Mouse (Mus musculus) heart, postnatal 10 days (tissue): ENCODE measurements around the gene Erg. TPM values are rescaled to one million over a fixed set of nuclear protein-coding genes. Genes with fewer than 3 reads are reported as not detected.

ENCODE experiments used
- DNase-seq, 2 experiments: peaks; one replicate each; pipeline ENCODE4 v3.0.0; 2021
- intact Hi-C: fragments of 180-260 bp; cut with DNase I; formaldehyde crosslinking; loops from one replicate; pipeline ENCODE4 v1.15.1; 2025
- total RNA-seq, 2 experiments: library from RNA; stranded (reverse); gene quantifications; 2 replicates each; pipeline ENCODE4 v1.2.3; 2021

Gene Erg
- total RNA-seq, 2 experiments from 2014 or later, result 49.6 to 54.5 TPM

DNA sequence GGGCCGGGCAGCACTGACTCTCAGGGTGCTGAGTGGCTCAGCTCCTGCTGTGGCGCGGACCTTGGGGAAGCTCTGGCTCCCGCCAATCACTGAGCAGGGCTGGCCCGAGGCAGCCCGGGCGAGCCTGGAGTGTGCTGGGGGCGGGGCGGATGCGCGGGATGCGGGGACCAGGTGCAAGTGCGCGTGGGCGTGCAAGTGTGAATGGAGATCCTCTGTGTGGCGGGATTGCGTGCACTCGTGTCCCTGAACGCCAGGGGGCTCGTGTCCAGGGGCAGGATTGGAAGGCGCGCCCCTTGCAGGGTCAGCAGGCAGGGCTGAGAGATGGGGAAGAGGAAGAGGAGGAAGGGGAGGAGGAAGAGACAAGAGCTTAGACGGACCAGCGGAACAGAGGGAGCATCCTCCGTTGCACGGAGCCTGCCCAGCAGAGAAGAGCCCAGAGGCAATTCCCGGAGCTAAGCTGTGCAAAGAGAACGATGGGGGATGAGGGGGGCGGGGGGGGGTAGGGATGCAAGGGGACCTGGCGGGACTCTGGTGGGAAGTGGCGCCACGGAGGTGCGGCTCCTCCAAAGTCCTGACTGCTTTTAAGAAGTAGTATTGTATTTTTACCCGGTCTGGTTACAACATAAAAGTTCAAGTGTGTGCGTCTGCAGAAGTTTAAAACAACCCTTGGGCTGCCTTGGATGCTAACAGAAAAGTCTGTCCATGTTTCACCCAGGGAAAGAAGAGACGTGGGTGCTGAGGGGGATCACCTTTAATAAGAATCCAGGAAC lies 667 bp downstream of the Erg start:
- intact Hi-C loops, result no loop called here
- peak; percentile 26 to 56 for DNase-seq

DNA sequence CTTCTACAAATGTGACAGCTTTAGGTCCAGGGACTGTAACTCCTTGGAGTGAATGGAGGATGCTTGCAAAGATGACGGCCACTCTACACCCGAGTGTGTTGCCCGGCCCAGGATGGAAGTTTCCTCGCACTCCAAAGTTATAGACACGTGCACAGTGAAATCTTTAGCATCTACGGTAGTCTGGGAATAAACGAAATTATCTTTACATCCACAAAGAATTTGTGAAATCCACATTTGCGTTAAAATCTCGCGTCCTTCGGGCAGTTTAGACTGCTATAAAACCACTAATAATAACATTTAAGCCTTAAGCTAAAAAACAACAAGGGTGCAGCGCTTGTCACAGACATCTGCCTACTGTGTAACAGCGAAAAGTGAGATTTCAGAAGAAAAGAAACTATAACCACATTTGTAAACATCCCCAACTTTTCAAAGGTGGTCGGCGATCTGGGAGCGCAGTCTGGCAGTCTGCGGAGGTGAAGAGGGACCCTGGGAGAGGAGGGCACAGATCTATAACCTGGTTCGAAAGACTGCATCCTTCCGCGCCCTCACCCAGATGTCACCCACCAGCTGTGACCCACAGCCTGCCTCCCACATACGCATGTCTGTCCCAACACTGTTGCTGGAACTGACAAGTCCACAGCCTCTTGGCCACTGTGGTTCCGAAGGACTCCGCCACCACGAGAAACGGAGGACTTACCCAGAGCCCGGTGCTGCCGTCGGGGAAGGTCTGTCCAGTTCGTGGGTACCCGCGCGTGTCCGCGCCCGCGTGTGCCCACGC lies 1.5 kb downstream of the Erg start:
- intact Hi-C loops, result no loop called here
- no peak for DNase-seq

DNA sequence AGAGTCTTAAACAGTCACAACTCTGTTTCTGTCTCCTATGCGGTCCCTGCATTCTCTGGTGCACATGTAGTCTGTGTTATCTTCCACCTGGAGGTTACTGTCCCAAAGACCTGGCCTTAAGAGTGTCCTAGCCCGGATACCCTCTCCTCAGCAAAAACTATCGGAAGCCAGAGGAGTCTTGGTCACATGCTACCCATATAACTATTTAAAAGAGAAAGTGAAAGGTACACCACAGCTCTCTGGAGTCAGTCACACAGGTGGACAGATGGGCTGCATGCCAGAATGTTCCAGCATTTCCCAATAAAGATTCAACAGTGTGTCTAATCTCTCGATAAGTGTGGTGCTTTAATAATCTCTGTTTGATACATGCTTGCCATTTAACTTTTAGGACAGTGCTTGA lies 7.1 kb downstream of the Erg start:
- no peak for DNase-seq
- intact Hi-C loops, result loop anchor here (10.0 kb wide), 1 partner anchor 374 kb away; no protein-coding TSS in a partner anchor

DNA sequence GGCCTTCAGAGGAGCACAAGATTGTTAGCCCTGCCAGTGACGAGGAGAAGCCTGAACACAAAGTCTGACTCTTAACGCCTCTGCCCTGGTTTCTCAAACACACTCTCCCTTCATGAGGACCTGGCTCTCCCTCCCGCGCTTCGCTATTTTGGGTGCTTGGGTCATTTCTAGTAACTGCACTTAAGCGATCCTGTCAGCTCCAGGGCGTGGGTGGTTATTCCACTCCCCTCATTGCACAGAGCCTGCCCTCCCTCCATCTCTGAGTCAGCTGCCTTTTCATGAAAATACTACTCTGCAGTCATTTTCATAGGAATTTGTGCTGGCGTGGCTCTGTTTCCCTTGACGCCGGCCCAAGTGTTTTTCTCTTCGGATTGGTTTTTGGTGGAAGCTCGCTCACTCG lies 13.2 kb downstream of the Erg start:
- peak; percentile 22 to 29 for DNase-seq
- intact Hi-C loops, result loop anchor here (10.0 kb wide), 1 partner anchor 368 kb away; no protein-coding TSS in a partner anchor

DNA sequence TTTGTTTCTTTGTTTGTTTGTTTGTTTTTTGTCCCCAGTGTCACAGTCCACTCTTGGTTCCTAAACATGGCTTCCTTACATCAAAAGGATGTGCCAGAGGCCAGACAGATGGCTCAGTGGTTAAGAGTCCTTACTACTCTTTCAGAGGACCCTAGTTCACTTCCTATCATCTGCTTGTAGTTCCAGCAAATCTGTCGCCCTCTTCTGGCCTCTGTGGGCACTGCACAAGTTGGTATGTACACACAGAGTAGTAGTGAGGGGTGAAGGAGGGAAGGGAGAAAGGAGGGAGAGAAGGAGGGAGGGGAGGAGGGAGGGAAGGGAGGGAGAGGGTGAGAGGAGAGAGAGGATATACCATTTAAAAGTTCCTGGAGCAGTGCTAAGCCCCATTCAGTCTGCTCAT lies 15.8 kb downstream of the Erg start:
- DNase-seq, result peak; percentile 13 to 37
- intact Hi-C loops, result loop anchor here (2.0 to 10.0 kb wide), 2 partner anchors 220 to 366 kb away; no protein-coding TSS in a partner anchor

DNA sequence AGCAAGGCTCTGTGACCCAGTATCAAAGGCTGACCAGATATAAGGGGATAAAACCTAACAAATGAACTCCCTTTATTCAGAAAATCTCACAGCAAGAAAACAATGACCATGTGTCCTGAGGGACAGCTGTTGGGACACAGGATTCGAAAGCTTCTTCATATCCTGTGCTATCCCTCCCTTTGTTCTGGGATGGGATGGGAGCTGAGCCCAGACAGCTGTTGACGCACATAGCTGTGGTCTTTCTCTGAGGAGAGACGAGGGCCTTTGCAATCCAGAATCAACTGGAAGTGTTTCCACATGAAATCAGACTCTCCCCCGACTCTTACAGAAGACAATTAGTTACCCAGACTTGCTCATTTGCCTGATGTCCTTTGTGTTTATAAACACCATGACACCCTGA lies 29.6 kb downstream of the Erg start:
- intact Hi-C loops, result no loop called here
- no peak for DNase-seq

DNA sequence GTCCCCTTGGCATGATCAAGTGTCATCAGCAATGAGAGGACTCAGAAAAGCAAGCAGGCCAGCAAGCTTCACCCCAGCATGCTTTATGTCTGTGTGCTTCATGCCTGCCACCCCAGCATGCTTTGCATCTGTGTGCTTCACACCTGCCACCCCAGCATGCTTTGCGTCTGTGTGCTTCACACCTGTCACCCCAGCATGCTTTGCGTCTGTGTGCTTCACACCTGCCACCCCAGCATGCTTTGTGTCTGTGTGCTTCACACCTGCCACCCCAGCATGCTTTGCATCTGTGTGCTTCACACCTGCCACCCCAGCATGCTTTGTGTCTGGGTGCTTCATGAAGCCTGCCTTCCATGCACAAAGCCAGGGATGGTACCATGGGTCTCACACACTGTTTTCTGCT lies 33.3 kb downstream of the Erg start:
- DNase-seq, result no peak
- intact Hi-C loops, result no loop called here

DNA sequence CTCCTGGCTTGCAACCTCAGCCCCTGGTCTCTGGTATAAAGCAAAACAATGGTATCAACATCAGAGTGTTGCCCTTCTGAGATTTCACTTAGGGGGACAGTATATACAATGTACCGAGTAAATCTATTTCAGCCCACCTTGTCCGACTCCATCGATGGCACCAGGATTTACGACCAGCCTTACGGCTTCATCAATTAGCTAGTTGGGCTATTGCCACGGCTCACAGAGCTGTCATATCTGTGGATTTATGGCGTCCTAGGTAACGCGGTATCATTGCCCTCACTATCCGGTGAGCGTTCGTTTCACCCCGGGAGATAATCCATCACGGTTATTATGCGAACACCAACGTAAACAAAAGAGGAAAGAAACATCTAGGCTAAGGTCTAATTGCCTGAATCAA lies 33.9 kb downstream of the Erg start:
- no peak for DNase-seq
- intact Hi-C loops, result no loop called here

DNA sequence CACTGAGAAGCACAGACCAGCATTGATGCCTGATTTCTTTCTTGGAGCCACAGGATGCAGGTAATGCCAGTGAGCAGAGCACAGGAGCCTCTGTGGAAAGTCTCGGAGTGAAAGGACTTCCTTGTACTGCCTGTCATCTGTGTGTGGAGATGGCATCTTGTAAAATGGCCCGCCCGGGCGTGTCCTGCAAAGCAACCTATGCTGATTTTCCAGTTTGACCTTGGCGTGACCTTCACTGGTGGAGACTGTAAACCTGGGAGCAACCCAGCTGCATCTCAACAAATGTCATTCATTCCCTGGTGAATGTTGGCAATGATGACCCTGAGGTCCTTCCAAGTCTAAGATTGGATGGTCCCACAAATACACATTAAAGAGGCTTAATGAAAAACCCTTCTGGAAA lies 35.9 kb downstream of the Erg start:
- intact Hi-C loops, result no loop called here
- no peak for DNase-seq

DNA sequence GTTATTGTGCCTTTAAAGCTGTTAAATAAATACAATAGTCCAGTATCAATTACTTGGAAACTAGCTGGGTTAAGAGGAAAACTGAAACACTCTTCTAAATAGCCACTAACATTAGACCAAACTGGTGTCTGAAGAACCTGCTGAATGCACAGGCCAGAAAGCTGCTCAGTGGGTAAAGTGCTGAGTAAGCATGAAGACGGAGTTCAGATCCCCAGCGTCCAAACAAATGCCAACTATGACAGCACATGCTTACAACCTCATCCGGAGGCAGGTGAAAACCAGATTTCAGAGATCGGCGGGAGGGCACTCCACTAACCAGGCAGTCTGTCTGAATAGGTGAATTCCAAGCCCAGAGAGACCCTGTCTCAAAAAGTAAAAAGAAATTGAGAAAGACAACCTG lies 41.6 kb downstream of the Erg start:
- intact Hi-C loops, result no loop called here
- no peak for DNase-seq

DNA sequence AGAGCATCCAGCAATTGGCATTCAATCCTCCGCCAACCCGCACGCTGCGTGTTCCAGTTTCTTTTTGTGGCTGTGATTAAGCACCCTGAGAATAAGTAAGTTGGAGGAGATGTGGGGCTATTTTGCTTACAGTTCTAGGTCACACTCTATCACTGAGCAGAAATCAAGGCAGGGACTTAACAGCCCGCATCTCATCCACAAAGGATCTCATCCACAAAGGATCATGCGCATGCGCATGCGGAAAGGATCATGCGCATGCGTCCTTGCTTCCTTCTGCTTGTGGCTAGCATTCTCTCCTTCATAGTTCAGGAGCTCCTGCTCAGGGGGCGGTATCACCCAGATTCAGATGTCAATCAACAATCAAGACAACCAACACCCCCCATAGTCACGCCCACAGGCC lies 42.9 kb downstream of the Erg start:
- intact Hi-C loops, result no loop called here
- DNase-seq, result no peak

DNA sequence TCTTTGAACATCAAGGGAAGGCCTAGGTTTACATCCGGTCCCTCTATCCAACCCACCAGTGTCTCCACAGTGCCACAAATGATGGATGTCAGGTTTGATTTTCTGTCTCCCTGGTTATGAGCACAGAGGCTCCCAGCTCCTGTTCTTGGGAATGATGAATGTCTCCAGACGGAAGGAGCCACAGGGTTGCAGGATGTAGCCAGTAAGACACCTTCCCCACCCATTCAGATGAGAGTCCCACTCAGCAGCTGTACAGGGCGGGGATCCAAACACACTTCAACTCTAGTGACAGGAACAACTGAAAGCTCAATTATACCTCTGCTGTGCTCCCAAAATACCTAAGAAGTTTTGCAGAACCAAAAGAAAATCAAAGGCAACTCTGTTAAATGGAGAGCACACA lies 51.2 kb downstream of the Erg start:
- no peak for DNase-seq
- intact Hi-C loops, result no loop called here

DNA sequence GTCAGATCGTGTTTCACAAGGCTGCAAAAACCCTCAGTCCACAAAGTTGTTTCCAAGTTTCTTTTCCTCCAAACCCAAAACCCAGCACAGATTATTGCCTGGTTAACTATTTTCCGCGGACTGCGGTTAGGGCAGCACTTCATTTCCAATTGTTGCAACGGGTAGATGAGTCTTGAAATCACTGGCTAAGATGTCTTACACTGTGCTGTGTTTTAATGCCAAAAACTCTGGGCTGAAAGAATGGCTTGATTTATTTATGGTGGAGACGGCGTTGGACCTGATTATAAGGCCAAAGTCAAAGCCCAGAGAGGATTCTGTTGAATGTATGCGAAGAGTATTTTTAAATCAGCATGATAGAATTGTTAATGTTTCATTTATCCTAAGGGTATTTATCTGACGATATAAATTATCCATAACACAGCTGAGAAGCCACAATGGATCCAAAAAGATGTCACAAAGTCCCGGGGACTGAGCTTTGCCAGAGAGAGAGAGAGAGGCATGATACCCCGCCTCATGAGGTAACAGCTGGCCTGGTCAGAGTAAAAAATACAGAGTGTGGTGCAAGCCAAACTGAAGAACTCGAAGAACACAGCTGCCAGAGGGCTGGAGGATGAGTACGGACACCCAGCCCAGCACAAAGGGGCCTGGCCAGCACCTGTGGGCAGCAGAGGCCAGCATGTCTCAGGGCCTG lies 53.9 kb downstream of the Erg start:
- intact Hi-C loops, result no loop called here

DNA sequence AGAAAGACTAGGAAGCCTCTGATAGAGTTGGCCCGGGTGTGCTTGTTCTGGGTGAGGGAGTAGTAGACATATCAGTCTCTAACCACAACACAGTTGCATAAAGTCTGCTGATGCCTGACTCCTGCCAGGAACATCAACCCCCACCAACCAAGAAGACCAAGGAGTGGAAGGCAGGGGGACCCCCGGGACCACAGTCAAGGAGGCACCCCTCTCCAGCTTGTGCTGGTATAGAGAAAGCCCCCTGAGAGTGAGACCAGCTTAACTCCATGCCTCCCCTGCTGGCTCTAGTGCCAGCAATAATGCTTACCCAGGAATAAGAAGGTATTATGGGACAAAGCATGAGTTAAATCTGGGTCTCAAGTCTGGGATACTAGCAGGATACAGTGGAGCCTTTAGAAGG lies 58.8 kb downstream of the Erg start:
- no peak for DNase-seq
- intact Hi-C loops, result no loop called here

More for the DNA sequence above, 53.9 kb downstream of the Erg start:
- no peak for DNase-seq

DNA sequence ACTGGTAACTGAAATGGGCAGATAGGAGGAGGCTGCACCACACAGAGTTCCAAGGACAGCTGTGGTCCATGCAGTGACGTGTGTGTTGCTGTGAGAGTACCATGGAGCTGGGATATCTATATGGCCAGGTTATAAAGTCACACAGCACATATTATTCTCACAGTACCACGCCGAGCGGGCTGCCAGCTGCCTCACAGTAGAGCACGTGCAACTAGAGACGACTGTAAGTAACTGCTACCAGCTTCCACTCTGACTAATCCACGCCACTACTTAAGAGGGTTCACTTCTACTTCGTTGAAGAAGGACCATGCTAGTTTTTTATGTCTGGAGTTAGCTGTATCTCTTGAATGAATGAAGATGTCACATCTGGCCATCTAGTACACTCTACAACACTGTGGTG lies 66.9 kb downstream of the Erg start:
- intact Hi-C loops, result no loop called here
- DNase-seq, result no peak

DNA sequence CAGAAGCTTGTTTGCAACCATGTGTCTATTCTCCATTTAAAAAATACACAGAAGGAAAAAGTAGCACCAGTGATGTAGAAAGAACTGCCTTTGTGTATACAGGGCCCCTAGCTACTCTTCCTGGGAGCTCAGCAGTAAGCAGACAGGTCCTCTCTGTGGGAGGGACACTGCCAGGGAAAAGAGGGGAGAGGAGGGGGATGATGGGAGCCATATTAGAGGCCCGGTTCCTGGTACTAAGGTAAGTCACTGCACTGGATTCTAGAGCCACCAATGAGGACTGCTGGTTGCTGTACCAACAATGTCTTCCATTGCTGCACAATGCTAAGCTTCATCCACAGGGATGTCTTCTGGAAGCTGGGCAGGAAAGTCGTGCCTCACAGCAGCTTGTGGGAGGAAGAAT lies 80.3 kb downstream of the Erg start:
- intact Hi-C loops, result no loop called here
- no peak for DNase-seq

DNA sequence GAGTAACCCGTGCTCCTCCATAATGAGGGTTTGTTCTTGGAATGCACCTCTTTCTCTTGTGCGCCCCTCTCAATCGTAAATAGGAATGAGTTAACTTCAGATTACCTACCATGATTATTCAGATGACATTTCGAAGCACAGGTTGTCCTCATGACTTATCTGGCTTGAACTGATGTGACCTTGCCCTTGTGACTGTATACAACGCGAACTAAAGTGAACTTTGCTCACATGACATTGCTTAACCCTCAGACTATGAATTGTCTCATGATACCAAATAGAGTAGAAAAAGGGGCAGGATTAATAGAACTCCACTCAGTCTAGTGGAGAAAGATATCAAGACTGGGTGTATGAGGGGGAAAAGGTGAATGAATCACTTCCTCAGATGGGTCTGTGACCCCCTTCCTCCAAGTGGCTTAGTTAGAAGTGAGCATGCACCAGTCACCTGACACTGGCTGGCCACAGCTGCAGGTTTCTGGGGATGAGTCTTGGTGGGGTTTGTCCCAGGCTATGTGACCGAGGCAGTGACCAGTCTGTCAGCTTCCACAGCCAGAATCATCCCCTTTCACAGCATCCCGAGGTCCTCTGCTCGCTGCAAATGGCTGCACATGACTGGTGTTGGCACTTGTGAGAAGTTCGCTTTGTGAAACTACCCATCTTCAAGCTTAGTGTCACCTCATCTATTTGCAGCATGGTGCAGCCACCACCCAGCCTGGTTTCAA lies 89.7 kb downstream of the Erg start:
- intact Hi-C loops, result no loop called here

DNA sequence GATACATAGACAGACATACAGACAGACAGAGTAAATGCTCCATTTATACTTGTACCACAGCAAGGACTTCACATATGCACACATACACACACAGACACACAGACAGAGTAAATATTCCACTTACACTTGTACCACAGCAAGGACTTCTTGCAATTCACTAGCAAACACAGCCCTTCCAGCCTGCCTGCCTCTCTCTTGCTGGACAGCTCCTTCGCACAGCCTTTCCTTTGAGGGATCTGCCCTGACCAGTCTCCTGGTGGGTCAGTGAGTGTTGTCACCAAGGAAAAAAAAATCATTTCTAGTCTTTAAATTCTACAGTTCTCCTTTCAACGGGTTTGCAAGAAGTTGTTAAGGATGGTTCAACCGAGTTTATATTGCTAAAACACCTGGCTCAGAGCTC lies 92.3 kb downstream of the Erg start:
- DNase-seq, result peak in 1 of 2 experiments; percentile 7
- intact Hi-C loops, result no loop called here

More for the DNA sequence above, 89.7 kb downstream of the Erg start:
- no peak for DNase-seq

DNA sequence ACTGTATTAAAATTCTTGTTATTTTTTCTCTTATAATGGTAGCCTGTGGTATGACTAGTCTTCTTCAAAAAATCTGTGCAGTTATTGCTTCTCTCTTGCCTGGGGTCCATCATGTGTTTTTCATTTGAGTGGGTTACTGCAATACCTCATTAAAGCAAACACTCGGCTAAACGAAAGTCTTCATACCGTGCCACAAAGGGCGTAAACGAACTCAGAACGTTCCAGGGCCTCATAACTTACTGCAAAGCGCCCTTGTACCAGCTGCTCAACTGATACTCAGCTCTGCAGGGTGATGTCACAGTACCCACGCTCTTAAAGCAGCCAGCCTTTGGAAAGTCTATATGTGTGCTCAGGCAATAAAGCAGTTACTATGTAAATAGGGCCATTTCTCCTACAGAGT lies 93.1 kb downstream of the Erg start:
- DNase-seq, result no peak
- intact Hi-C loops, result no loop called here

DNA sequence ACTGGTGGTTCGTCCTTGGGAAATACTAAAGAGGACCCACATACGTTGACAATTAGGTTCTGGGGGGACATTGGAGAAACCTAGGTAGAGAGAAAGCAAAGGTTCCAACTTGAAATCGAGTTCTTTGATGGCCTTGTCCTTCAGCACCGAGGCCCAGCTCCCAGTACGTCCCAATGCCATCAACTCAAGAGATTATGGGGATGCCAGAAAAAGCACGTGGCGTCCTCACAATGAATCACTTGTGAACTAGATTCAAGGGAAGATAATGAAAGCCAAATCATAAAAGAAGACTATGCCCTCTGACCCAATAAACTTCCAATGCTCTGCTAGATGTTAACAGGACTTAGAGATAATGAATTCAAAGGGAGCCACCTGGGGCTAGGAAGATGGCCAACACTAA lies 94.2 kb downstream of the Erg start:
- DNase-seq, result no peak
- intact Hi-C loops, result no loop called here

DNA sequence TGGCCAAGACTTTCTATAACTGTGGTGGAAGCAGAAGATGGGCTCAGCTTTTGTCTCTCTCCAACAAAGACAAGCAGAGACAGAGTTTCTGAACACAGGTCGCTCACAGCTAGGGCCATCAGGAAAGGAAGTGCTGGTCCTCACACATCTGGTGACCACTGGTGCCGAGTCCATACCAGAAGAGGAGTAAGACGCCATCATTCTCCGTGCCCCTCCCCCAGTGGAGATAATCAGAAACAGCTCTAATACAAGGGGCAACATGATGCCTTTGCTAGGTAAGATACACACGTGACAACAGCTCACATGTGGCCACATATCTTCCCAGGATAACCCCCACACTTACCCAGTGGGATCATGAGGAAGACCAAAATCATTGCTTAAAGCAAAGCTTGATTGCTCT lies 96.0 kb downstream of the Erg start:
- intact Hi-C loops, result no loop called here
- no peak for DNase-seq
